Mouse (Mus musculus): ENCODE results near the gene Prkg1. TPM values are rescaled to one million over a fixed set of nuclear protein-coding genes. Genes with fewer than 3 reads are reported as not detected.

Prkg1 gene
- polyA plus RNA-seq, 1 experiment from 2014 or later: 6.0 TPM

DNA sequence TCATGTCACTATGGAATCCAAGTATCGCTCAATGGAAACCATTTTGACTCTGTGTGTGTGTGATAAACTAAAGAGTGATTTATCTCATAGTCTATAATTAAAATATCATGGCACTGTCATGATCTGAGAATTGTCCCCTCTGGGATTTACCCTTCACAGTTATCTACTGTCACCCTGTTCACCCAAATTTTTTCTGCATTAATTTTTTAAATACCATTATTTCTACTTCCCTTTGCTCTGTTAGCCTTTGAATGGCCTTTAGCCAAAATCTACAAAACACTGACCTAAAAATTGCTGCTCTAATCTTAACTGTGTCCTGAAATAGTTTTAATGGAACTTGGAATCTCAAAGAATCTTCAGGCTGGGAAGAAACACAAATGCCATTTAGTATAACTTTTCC, 143.1 kb downstream of the Prkg1 start:
- Histone ChIP-seq H3K9ac (no peak overlapping the region), H3K27me3 (ENCODE audit: insufficient read depth, low read length) (no peaks in the 10 kb centered on the region), H3K4me3 (ENCODE audit: low read depth, low read length) (no peak overlapping the region), H3K36me3 (ENCODE audit: insufficient read depth) (no peaks in the 10 kb centered on the region), H3K4me2 (no peak overlapping the region), H3K9me3 (ENCODE audit: low read depth, low read length) (no peaks in the 10 kb centered on the region), H3K4me1 (ENCODE audit: insufficient read depth) (no peaks in the 10 kb centered on the region), H3K27ac (ENCODE audit: low read depth) (no peak overlapping the region)
- TF ChIP-seq CTCF (IDR thresholded peaks at IDR 0.05; ENCODE audit: low read depth): no peak
- 73% methylated on average over 1 of the region's 1 CpGs for WGBS
- ATAC-seq (ENCODE audit: insufficient read depth) (no peak), DNase-seq (no peak)

DNA sequence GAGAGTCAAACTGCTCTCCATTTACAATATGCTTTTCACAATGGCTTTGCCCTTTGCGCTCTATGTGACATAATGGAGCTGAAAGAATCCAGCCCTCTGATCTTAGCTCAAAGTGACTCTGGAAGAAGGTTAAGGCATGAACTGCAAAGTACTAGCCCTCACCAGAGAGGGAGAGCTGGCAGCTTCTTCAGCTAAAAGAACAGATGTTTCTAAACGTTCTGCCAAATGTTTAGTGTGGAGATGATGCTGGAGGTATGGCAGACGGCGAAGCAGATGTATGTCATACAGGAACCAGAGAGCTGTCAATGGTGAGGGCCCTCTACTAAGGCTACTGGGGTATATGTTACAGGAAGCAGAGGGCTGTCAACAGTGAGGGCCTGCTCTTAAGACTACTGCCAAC, 148.0 kb downstream of the Prkg1 start:
- ATAC-seq (ENCODE audit: insufficient read depth) (peak; percentile 95), DNase-seq (peak; percentile 78)
- WGBS: 45% methylated on average over 4 of the region's 4 CpGs

GRCm38 (mm10) chr19:31616159-31616558, 148.7 kb downstream of the Prkg1 start:
- no peak overlapping the region for H3K9ac ChIP-seq
- no peak overlapping the region for H3K4me2 ChIP-seq
- DNase-seq: peak; percentile 13
- no peaks in the 10 kb centered on the region for H3K4me1 ChIP-seq (ENCODE audit: insufficient read depth)
- H3K27ac ChIP-seq (ENCODE audit: low read depth): no peak overlapping the region
- no peaks in the 10 kb centered on the region for H3K9me3 ChIP-seq (ENCODE audit: low read depth, low read length)
- H3K4me3 ChIP-seq (ENCODE audit: low read depth, low read length): no peak overlapping the region
- WGBS: 39% methylated on average over 4 of the region's 4 CpGs
- no peaks in the 10 kb centered on the region for H3K27me3 ChIP-seq (ENCODE audit: insufficient read depth, low read length)
- no peak for ATAC-seq (ENCODE audit: insufficient read depth)
- TF ChIP-seq CTCF (IDR thresholded peaks at IDR 0.05; ENCODE audit: low read depth): no peak
- H3K36me3 ChIP-seq (ENCODE audit: insufficient read depth): no peaks in the 10 kb centered on the region

More for the DNA sequence above, 148.0 kb downstream of the Prkg1 start:
- H3K9me3 ChIP-seq (ENCODE audit: low read depth, low read length): no peaks in the 10 kb centered on the region
- no peaks in the 10 kb centered on the region for H3K4me1 ChIP-seq (ENCODE audit: insufficient read depth)
- no peak overlapping the region for H3K9ac ChIP-seq
- no peaks in the 10 kb centered on the region for H3K27me3 ChIP-seq (ENCODE audit: insufficient read depth, low read length)
- H3K4me2 ChIP-seq: no peak overlapping the region
- TF ChIP-seq CTCF (IDR thresholded peaks at IDR 0.05; ENCODE audit: low read depth): no peak
- no peak overlapping the region for H3K27ac ChIP-seq (ENCODE audit: low read depth)
- no peaks in the 10 kb centered on the region for H3K36me3 ChIP-seq (ENCODE audit: insufficient read depth)
- H3K4me3 ChIP-seq (ENCODE audit: low read depth, low read length): no peak overlapping the region

GRCm38 (mm10) chr19:31613146-31613545, 151.7 kb downstream of the Prkg1 start:
- DNase-seq (no peak), ATAC-seq (ENCODE audit: insufficient read depth) (no peak)
- no peaks in the 10 kb centered on the region for H3K27me3 ChIP-seq (ENCODE audit: insufficient read depth, low read length)
- no peaks in the 10 kb centered on the region for H3K9me3 ChIP-seq (ENCODE audit: low read depth, low read length)
- no peaks in the 10 kb centered on the region for H3K36me3 ChIP-seq (ENCODE audit: insufficient read depth)
- WGBS: 81% methylated on average over 4 of the region's 4 CpGs
- H3K4me1 ChIP-seq (ENCODE audit: insufficient read depth): no peaks in the 10 kb centered on the region
- TF ChIP-seq CTCF (IDR thresholded peaks at IDR 0.05; ENCODE audit: low read depth): no peak
- no peak overlapping the region for H3K27ac ChIP-seq (ENCODE audit: low read depth)
- H3K9ac ChIP-seq: no peak overlapping the region
- no peak overlapping the region for H3K4me2 ChIP-seq
- H3K4me3 ChIP-seq (ENCODE audit: low read depth, low read length): no peak overlapping the region

- H3K4me3 ChIP-seq (ENCODE audit: low read depth, low read length): no peak overlapping the region
- H3K9ac ChIP-seq: no peak overlapping the region
- DNase-seq (no peak), ATAC-seq (ENCODE audit: insufficient read depth) (no peak)
- no peak for TF ChIP-seq CTCF (IDR thresholded peaks at IDR 0.05; ENCODE audit: low read depth)
- H3K9me3 ChIP-seq (ENCODE audit: low read depth, low read length): no peaks in the 10 kb centered on the region
- no peaks in the 10 kb centered on the region for H3K27me3 ChIP-seq (ENCODE audit: insufficient read depth, low read length)
- no peaks in the 10 kb centered on the region for H3K4me1 ChIP-seq (ENCODE audit: insufficient read depth)
- 94% methylated on average over 8 of the region's 8 CpGs for WGBS
- no peak overlapping the region for H3K27ac ChIP-seq (ENCODE audit: low read depth)
- no peak overlapping the region for H3K4me2 ChIP-seq
- no peaks in the 10 kb centered on the region for H3K36me3 ChIP-seq (ENCODE audit: insufficient read depth)
Observed at GRCm38 (mm10) chr19:31602578-31602977, 162.3 kb downstream of the Prkg1 start.

DNA sequence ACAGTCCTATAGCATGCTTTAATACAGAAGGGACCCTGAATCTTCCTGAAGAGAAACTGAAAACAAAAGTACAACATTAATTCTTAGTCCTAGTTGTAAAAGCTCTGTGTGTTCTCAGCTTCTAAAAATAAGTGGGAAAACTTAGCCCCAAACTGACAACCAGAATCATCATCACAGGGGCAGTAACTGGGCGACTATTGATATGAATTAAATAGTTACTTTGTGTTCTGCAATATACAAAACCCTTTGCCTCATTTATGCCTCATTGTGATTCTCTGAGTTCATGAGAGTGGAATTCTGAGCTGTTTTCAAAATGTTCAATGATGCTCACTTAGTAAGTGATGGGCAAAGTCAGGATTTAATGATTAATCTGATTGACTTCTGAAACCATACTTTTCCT, 170.8 kb downstream of the Prkg1 start:
- ATAC-seq (ENCODE audit: insufficient read depth) (no peak), DNase-seq (no peak)
- Histone ChIP-seq H3K9ac (no peak overlapping the region), H3K4me3 (ENCODE audit: low read depth, low read length) (no peak overlapping the region), H3K4me1 (ENCODE audit: insufficient read depth) (no peaks in the 10 kb centered on the region), H3K4me2 (no peak overlapping the region), H3K27me3 (ENCODE audit: insufficient read depth, low read length) (no peaks in the 10 kb centered on the region), H3K36me3 (ENCODE audit: insufficient read depth) (no peaks in the 10 kb centered on the region), H3K27ac (ENCODE audit: low read depth) (no peak overlapping the region), H3K9me3 (ENCODE audit: low read depth, low read length) (no peaks in the 10 kb centered on the region)
- no peak for TF ChIP-seq CTCF (IDR thresholded peaks at IDR 0.05; ENCODE audit: low read depth)
- 55% methylated on average over 1 of the region's 1 CpGs for WGBS

GRCm38 (mm10) chr19:31590701-31591100, 174.1 kb downstream of the Prkg1 start:
- no peaks in the 10 kb centered on the region for H3K4me1 ChIP-seq (ENCODE audit: insufficient read depth)

GRCm38 (mm10) chr19:31577092-31577491, 187.7 kb downstream of the Prkg1 start:
- DNase-seq: no peak
- Histone ChIP-seq H3K4me1 (ENCODE audit: insufficient read depth) (no peaks in the 10 kb centered on the region), H3K9ac (no peak overlapping the region), H3K4me2 (no peak overlapping the region), H3K9me3 (ENCODE audit: low read depth, low read length) (no peaks in the 10 kb centered on the region), H3K36me3 (ENCODE audit: insufficient read depth) (no peaks in the 10 kb centered on the region), H3K27me3 (ENCODE audit: insufficient read depth, low read length) (no peaks in the 10 kb centered on the region), H3K27ac (ENCODE audit: low read depth) (no peak overlapping the region), H3K4me3 (ENCODE audit: low read depth, low read length) (no peak overlapping the region)
- WGBS: 74% methylated on average over 4 of the region's 4 CpGs
- ATAC-seq (ENCODE audit: insufficient read depth): no peak
- TF ChIP-seq CTCF (IDR thresholded peaks at IDR 0.05; ENCODE audit: low read depth): no peak

More at GRCm38 (mm10) chr19:31590701-31591100, 174.1 kb downstream of the Prkg1 start:
- ATAC-seq (ENCODE audit: insufficient read depth): no peak
- no peak overlapping the region for H3K27ac ChIP-seq (ENCODE audit: low read depth)
- no peak overlapping the region for H3K4me2 ChIP-seq
- TF ChIP-seq CTCF (IDR thresholded peaks at IDR 0.05; ENCODE audit: low read depth): no peak
- no peaks in the 10 kb centered on the region for H3K27me3 ChIP-seq (ENCODE audit: insufficient read depth, low read length)
- no peak overlapping the region for H3K4me3 ChIP-seq (ENCODE audit: low read depth, low read length)
- WGBS: 76% methylated on average over 5 of the region's 5 CpGs
- H3K9me3 ChIP-seq (ENCODE audit: low read depth, low read length): no peaks in the 10 kb centered on the region
- no peak for DNase-seq
- H3K36me3 ChIP-seq (ENCODE audit: insufficient read depth): no peaks in the 10 kb centered on the region
- H3K9ac ChIP-seq: no peak overlapping the region
